Mouse (Mus musculus): ENCODE measurements around the gene Rftn1. TPM values are rescaled to one million over a fixed set of nuclear protein-coding genes. Genes with fewer than 3 reads are reported as not detected.

Rftn1 gene
- polyA plus RNA-seq, 1 experiment: 2.8 TPM

DNA sequence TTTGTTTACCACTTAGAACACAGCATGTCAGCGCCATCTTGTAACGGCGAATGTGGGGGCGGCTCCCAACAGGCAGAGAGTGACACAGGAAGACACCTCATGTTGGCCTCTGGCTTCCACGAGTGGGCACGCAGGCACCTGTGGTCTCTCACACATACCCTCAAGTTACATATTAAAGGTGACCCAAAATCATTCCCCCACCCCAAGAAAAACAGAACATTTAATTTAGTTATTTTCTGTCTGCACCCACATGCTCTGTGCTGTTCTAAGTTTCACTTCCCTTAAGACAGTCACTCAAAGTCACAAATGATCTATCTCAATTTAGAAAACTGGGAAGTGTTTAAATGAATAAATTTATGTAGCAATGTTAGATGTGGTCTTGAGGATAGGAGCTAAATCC lies 111.7 kb downstream of the Rftn1 start:
- no peak overlapping the region for H3K4me3 ChIP-seq (ENCODE audit: control insufficient read depth, low read depth, low read length)
- H3K27me3 ChIP-seq (ENCODE audit: control insufficient read depth, insufficient read depth, low read length): no peaks in the 10 kb centered on the region
- TF ChIP-seq POLR2A (IDR thresholded peaks at IDR 0.05; ENCODE audit: control insufficient read depth, low read depth, low read length): no peak
- TF ChIP-seq CTCF (IDR thresholded peaks at IDR 0.05; ENCODE audit: control insufficient read depth, insufficient read depth, insufficient replicate concordance, low read depth, low read length): no peak
- H3K36me3 ChIP-seq (ENCODE audit: control insufficient read depth, insufficient read depth, low read length): no peaks in the 10 kb centered on the region
- H3K27ac ChIP-seq (ENCODE audit: control insufficient read depth, insufficient read depth, low read depth, low read length): no peak overlapping the region
- H3K4me1 ChIP-seq (ENCODE audit: control insufficient read depth, insufficient read depth, low read length): no peaks in the 10 kb centered on the region

GRCm38 (mm10) chr17:50072982-50073965 lies 117.2 kb downstream of the Rftn1 start:
- Histone ChIP-seq H3K27me3 (ENCODE audit: control insufficient read depth, insufficient read depth, low read length) (no peaks in the 10 kb centered on the region), H3K27ac (ENCODE audit: control insufficient read depth, insufficient read depth, low read depth, low read length) (no peak overlapping the region), H3K4me1 (ENCODE audit: control insufficient read depth, insufficient read depth, low read length) (no peaks in the 10 kb centered on the region), H3K36me3 (ENCODE audit: control insufficient read depth, insufficient read depth, low read length) (no peaks in the 10 kb centered on the region), H3K4me3 (ENCODE audit: control insufficient read depth, low read depth, low read length) (no peak overlapping the region)
- TF ChIP-seq POLR2A (IDR thresholded peaks at IDR 0.05; ENCODE audit: control insufficient read depth, low read depth, low read length) (no peak), CTCF (IDR thresholded peaks at IDR 0.05; ENCODE audit: control insufficient read depth, insufficient read depth, insufficient replicate concordance, low read depth, low read length) (no peak)

DNA sequence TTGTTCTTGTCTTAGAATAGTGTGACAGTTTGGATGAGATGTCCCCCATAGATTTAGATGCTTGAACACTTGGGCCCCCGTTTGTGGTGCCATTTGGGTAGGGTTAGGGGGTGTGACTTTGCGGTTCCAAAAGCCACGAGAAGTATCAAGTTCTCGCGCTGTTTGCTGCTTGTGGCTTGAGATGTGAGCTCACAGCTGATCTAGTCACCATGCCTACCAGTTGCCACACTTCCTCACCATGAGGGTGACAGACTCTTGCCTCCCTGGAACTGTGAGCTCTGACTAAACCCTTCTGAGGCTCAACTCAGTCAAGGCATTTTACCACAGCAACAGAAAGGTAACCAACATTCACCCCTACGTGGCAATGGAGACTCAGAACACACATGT lies 118.9 kb downstream of the Rftn1 start:
- no peaks in the 10 kb centered on the region for H3K27me3 ChIP-seq (ENCODE audit: control insufficient read depth, insufficient read depth, low read length)
- no peaks in the 10 kb centered on the region for H3K4me1 ChIP-seq (ENCODE audit: control insufficient read depth, insufficient read depth, low read length)
- no peaks in the 10 kb centered on the region for H3K36me3 ChIP-seq (ENCODE audit: control insufficient read depth, insufficient read depth, low read length)
- TF ChIP-seq POLR2A (IDR thresholded peaks at IDR 0.05; ENCODE audit: control insufficient read depth, low read depth, low read length) (no peak), CTCF (IDR thresholded peaks at IDR 0.05; ENCODE audit: control insufficient read depth, insufficient read depth, insufficient replicate concordance, low read depth, low read length) (no peak)
- H3K4me3 ChIP-seq (ENCODE audit: control insufficient read depth, low read depth, low read length): no peak overlapping the region
- no peak overlapping the region for H3K27ac ChIP-seq (ENCODE audit: control insufficient read depth, insufficient read depth, low read depth, low read length)

GRCm38 (mm10) chr17:50070822-50071601 lies 119.5 kb downstream of the Rftn1 start:
- no peak for TF ChIP-seq CTCF (IDR thresholded peaks at IDR 0.05; ENCODE audit: control insufficient read depth, insufficient read depth, insufficient replicate concordance, low read depth, low read length)
- no peak for TF ChIP-seq POLR2A (IDR thresholded peaks at IDR 0.05; ENCODE audit: control insufficient read depth, low read depth, low read length)

DNA sequence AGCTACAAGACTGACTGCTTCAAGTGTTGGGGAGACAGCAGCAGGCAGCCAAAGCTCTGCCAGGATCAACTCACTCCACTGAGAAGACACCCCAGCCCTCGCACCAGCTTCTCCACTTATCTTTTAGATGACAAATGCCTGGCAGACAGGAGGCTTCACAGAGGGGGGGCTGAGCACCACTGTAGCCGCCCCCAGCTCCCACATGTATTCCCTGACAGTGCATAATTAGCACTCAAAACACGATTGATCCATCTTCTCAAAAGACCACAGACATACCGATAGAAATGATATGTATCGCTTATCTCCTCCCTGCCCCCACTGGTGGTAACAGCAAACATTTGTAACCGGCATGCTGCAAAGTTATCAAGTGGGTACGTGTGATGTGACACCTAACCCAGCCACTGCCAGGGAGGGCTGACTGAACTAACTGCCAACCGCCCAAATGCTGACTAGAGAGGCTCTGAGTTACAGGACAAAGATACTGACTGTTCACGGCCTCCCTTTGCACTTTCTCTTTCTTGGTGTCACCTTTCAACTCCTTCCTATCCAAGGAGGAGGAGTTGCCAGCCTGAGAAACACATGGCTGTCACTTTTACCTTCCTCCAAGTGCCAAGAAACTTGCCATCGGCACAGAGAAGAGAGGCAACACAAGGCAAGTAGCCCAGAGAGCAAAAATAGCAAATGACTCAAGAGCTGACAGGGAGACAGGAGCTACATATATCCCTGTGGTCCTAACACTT lies 120.4 kb downstream of the Rftn1 start:
- Histone ChIP-seq H3K27ac (ENCODE audit: control insufficient read depth, insufficient read depth, low read depth, low read length) (no peak overlapping the region), H3K27me3 (ENCODE audit: control insufficient read depth, insufficient read depth, low read length) (no peaks in the 10 kb centered on the region), H3K4me3 (ENCODE audit: control insufficient read depth, low read depth, low read length) (no peak overlapping the region), H3K36me3 (ENCODE audit: control insufficient read depth, insufficient read depth, low read length) (no peaks in the 10 kb centered on the region), H3K4me1 (ENCODE audit: control insufficient read depth, insufficient read depth, low read length) (no peaks in the 10 kb centered on the region)
- TF ChIP-seq POLR2A (IDR thresholded peaks at IDR 0.05; ENCODE audit: control insufficient read depth, low read depth, low read length) (no peak), CTCF (IDR thresholded peaks at IDR 0.05; ENCODE audit: control insufficient read depth, insufficient read depth, insufficient replicate concordance, low read depth, low read length) (no peak)

More at GRCm38 (mm10) chr17:50070822-50071601, 119.5 kb downstream of the Rftn1 start:
- Histone ChIP-seq H3K4me3 (ENCODE audit: control insufficient read depth, low read depth, low read length) (no peak overlapping the region), H3K27me3 (ENCODE audit: control insufficient read depth, insufficient read depth, low read length) (no peaks in the 10 kb centered on the region), H3K27ac (ENCODE audit: control insufficient read depth, insufficient read depth, low read depth, low read length) (no peak overlapping the region), H3K36me3 (ENCODE audit: control insufficient read depth, insufficient read depth, low read length) (no peaks in the 10 kb centered on the region), H3K4me1 (ENCODE audit: control insufficient read depth, insufficient read depth, low read length) (no peaks in the 10 kb centered on the region)

DNA sequence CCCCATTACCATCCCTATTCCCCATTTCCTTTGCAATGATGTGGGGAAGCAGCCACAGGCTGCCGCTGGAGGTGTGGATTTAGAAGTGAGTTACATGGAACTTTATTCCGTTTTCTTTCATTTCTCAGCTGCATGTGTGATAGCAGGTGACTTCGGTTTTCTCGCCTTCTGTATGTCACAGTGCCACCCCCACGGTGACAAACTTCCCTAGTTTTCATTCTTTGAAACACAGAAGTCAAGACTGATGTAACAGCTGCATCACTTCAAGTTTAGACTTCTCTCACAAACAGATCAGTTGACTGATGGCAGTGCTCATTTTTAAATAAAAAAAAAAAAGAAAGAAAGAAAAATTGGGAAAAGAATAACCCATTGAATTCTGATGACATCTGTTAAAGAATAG lies 121.3 kb downstream of the Rftn1 start:
- H3K27me3 ChIP-seq (ENCODE audit: control insufficient read depth, insufficient read depth, low read length): no peaks in the 10 kb centered on the region
- H3K27ac ChIP-seq (ENCODE audit: control insufficient read depth, insufficient read depth, low read depth, low read length): no peak overlapping the region
- H3K4me3 ChIP-seq (ENCODE audit: control insufficient read depth, low read depth, low read length): no peak overlapping the region
- H3K4me1 ChIP-seq (ENCODE audit: control insufficient read depth, insufficient read depth, low read length): no peaks in the 10 kb centered on the region
- TF ChIP-seq POLR2A (IDR thresholded peaks at IDR 0.05; ENCODE audit: control insufficient read depth, low read depth, low read length): no peak
- TF ChIP-seq CTCF (IDR thresholded peaks at IDR 0.05; ENCODE audit: control insufficient read depth, insufficient read depth, insufficient replicate concordance, low read depth, low read length): no peak
- H3K36me3 ChIP-seq (ENCODE audit: control insufficient read depth, insufficient read depth, low read length): no peaks in the 10 kb centered on the region
